Mouse (Mus musculus): ENCODE measurements around the gene Tlx1. TPM values are rescaled to one million over a fixed set of nuclear protein-coding genes. Genes with fewer than 3 reads are reported as not detected.

The Tlx1 gene
- polyA plus RNA-seq, 1 experiment from 2014 or later: not detected

DNA sequence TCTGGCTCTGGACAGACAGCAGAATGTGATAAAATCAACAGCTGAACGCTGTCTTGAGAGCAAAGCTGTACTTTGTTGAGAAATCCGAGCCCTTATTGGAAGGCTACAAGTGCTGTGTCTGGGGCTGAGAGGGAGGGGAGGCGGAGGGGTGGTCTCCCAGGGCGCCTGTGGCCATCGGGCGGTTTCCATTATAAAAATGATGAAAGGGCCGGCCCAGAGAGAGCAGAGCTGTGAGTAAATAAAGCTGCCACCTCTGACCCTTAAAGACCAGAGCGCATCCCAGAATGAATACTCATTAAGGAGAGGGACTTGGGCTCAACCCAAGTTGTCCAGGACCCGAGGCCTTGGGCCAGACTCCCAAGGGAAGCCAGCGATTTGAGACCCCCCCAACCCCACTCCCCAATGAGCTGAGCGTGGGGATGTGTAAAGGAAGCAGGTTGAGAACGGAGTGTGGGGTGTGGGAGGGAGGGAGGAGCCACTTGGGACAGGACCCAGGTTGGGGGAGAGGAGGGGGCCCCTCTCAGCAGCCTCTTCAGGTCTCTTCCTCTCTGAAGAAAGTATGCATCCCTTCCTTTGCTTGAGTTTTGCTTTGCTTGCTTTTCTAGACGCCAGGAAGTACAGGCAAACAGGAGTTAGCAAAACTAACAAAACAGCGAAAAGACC lies 18.4 kb upstream of the Tlx1 start:
- Histone ChIP-seq H3K9ac (replicated peaks; ENCODE audit: low read length) (no peak overlapping the region), H3K27ac (replicated peaks; ENCODE audit: low read depth, low read length) (no peak overlapping the region), H3K36me3 (ENCODE audit: control insufficient read depth, insufficient read depth, low read length) (no peaks in the 10 kb centered on the region), H3K9me3 (ENCODE audit: control insufficient read depth, low read length) (no peaks in the 10 kb centered on the region), H3K4me2 (ENCODE audit: low read length) (no peak overlapping the region), H3K27me3 (ENCODE audit: control insufficient read depth, insufficient read depth, low read length) (peaks cover 6% of the 10 kb centered on the region; the same call in 1 of the 2 replicates), H3K4me1 (ENCODE audit: control insufficient read depth, insufficient read depth, low read length) (0 out of 2 replicates have a peak, but pooled peaks cover 2% of the 10 kb centered on the region), H3K4me3 (replicated peaks; ENCODE audit: low read depth, low read length) (no peak overlapping the region)
- WGBS: 18% methylated on average over 14 of the region's 14 CpGs
- DNase-seq (no peak), ATAC-seq (ENCODE audit: low FRiP score, low TSS enrichment) (no peak)

DNA sequence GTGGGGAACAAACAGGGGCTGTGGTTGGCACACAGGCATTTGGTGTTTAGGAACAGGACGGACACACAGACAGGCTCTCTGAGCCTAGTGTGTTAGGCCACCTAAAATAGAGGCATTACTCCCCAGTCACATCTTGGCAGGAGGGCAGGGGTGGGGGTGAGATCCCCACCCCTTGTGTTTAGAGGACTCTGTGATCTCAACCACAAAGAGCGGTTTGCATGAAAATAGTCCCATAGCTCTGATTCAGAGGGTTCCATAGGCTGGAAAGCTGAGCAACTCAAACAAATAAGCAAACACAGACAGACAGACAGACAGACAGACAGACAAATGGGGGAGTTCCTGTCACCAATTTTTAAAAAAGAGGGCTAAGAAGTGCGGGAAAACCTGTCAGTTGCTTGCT lies 7.9 kb upstream of the Tlx1 start:
- H3K27ac ChIP-seq (replicated peaks; ENCODE audit: low read depth, low read length): no peak overlapping the region
- H3K9ac ChIP-seq (replicated peaks; ENCODE audit: low read length): no peak overlapping the region
- no peak overlapping the region for H3K4me3 ChIP-seq (replicated peaks; ENCODE audit: low read depth, low read length)
- no peak for DNase-seq
- H3K9me3 ChIP-seq (ENCODE audit: control insufficient read depth, low read length): no peaks in the 10 kb centered on the region
- H3K4me1 ChIP-seq (ENCODE audit: control insufficient read depth, insufficient read depth, low read length): peaks cover 10% of the 10 kb centered on the region; the same call in 1 of the 2 replicates
- H3K4me2 ChIP-seq (ENCODE audit: low read length): no peak overlapping the region
- H3K27me3 ChIP-seq (ENCODE audit: control insufficient read depth, insufficient read depth, low read length): peaks cover 94% of the 10 kb centered on the region
- no peaks in the 10 kb centered on the region for H3K36me3 ChIP-seq (ENCODE audit: control insufficient read depth, insufficient read depth, low read length)
- 3% methylated on average over 3 of the region's 3 CpGs for WGBS
- no peak for ATAC-seq (ENCODE audit: low FRiP score, low TSS enrichment)

DNA sequence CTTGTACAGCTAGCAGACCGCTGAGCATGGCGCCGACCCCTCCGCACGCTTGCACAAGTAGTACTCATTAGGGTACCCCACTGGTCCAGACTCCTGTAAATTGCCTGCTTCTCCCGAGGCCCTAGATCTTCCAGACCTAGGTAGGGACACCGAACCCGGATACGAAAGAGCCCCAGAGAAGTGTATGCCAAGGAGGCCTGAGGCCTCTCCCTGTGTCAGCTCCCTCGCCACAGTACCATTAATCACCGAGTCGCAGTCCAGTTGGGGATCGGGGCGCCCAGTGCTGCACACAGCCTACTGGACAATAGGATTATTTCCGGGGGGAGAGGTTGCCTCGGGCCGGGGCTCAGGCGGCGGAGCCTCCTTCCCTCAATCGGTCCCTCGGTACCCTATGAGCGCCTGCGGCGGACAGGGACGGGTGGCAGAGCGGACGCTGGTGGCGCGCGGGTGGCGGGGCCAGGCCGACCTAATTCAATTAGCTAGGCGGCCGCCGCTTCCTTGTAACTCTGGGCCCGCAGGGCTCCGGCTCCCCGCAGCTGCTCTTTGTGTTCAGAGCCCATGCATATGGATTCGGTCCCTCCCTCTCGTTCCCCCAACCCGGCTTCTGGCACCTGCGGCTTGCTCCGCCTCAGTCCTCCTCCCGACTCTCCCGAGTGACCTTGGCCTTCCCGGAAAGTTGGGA lies 7.1 kb upstream of the Tlx1 start:
- DNase-seq: peak; percentile 77
- under 1% methylated on average over 46 of the region's 46 CpGs for WGBS
- Histone ChIP-seq H3K27ac (replicated peaks; ENCODE audit: low read depth, low read length) (no peak overlapping the region), H3K4me1 (ENCODE audit: control insufficient read depth, insufficient read depth, low read length) (peaks cover 10% of the 10 kb centered on the region; the same call in 1 of the 2 replicates), H3K4me2 (ENCODE audit: low read length) (peak overlapping the region; percentile 41), H3K9me3 (ENCODE audit: control insufficient read depth, low read length) (no peaks in the 10 kb centered on the region), H3K9ac (replicated peaks; ENCODE audit: low read length) (no peak overlapping the region), H3K27me3 (ENCODE audit: control insufficient read depth, insufficient read depth, low read length) (peaks cover 99% of the 10 kb centered on the region), H3K4me3 (replicated peaks; ENCODE audit: low read depth, low read length) (peak overlapping the region; percentile 14; the same call in 1 of the 2 replicates), H3K36me3 (ENCODE audit: control insufficient read depth, insufficient read depth, low read length) (no peaks in the 10 kb centered on the region)
- ATAC-seq (ENCODE audit: low FRiP score, low TSS enrichment): peak; percentile 57; the same call in 1 of the 2 replicates

DNA sequence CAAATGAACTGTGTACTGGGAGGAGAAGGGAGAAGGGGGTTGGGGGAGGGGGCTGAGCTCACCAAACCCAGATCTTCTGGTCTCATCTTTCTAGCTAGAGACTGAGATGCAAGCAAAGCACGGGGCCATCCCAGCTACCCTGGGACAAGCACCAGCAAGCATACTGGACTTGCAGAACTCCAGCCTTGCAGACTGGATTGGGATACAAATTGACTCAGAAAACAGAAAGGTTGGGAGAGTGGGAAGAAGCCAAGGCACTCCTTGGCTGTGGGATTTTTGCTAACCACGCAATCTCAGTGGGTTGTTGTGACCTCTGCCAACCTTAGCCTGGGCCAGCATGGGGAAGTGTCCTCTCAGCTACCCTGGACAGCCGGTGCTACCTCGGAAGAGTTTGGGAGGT lies 3.4 kb upstream of the Tlx1 start:
- DNase-seq: no peak

DNA sequence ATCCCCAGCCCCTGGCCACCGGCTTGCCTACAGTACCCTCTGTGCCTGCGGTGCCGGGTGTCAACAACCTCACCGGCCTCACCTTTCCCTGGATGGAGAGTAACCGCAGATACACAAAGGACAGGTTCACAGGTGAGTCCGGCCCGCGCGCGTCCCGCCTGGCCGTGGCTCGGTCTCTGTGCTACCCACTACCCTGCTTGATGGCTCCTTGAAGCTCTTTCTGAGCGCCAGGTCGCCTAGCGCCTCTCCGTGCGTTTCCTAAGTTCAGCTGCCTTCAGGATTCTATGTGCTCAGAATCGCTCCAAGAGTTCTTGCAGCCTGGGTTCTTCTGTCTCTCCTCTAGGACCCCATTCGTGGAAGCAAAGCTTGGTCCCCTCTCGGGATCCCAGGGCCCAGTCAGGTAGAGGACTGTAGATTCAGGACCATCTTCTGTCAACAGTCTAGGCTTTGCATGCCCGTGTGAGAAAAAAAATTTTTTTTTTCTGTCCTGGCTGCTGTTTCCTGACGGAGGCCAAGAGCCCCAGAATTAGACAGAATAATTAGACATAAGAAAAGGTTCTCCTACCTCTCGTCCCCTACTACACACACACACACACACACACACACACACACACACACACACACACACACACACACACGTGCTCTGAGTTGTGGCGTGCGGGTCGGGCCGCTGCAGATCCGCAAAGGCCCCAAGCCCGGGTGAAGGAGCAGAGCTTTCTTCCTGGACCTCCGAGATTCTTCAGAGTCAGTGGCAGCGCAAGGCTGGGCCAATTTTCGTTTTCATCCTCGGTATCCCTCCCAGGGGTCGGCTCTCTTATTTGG lies 1.1 kb downstream of the Tlx1 start:
- H3K27ac ChIP-seq (replicated peaks; ENCODE audit: low read depth, low read length): no peak overlapping the region
- DNase-seq (no peak), ATAC-seq (ENCODE audit: low FRiP score, low TSS enrichment) (no peak)
- H3K4me3 ChIP-seq (replicated peaks; ENCODE audit: low read depth, low read length): peak overlapping the region; percentile 15; the same call in 1 of the 2 replicates
- peak overlapping the region; percentile 46; the same call in 1 of the 2 replicates for H3K4me2 ChIP-seq (ENCODE audit: low read length)
- H3K4me1 ChIP-seq (ENCODE audit: control insufficient read depth, insufficient read depth, low read length): peaks cover 6% of the 10 kb centered on the region
- no peaks in the 10 kb centered on the region for H3K36me3 ChIP-seq (ENCODE audit: control insufficient read depth, insufficient read depth, low read length)
- peaks cover 95% of the 10 kb centered on the region for H3K27me3 ChIP-seq (ENCODE audit: control insufficient read depth, insufficient read depth, low read length)
- H3K9ac ChIP-seq (replicated peaks; ENCODE audit: low read length): no peak overlapping the region
- WGBS: under 1% methylated on average over 36 of the region's 36 CpGs
- H3K9me3 ChIP-seq (ENCODE audit: control insufficient read depth, low read length): no peaks in the 10 kb centered on the region

More for the DNA sequence above, 3.4 kb upstream of the Tlx1 start:
- no peaks in the 10 kb centered on the region for H3K9me3 ChIP-seq (ENCODE audit: control insufficient read depth, low read length)
- H3K27me3 ChIP-seq (ENCODE audit: control insufficient read depth, insufficient read depth, low read length): peaks cover 97% of the 10 kb centered on the region
- peaks cover 13% of the 10 kb centered on the region for H3K4me1 ChIP-seq (ENCODE audit: control insufficient read depth, insufficient read depth, low read length)
- no peak overlapping the region for H3K4me2 ChIP-seq (ENCODE audit: low read length)
- WGBS: 0% methylated on average over 4 of the region's 4 CpGs
- H3K27ac ChIP-seq (replicated peaks; ENCODE audit: low read depth, low read length): no peak overlapping the region
- no peaks in the 10 kb centered on the region for H3K36me3 ChIP-seq (ENCODE audit: control insufficient read depth, insufficient read depth, low read length)
- H3K4me3 ChIP-seq (replicated peaks; ENCODE audit: low read depth, low read length): no peak overlapping the region
- ATAC-seq (ENCODE audit: low FRiP score, low TSS enrichment): no peak
- H3K9ac ChIP-seq (replicated peaks; ENCODE audit: low read length): no peak overlapping the region

DNA sequence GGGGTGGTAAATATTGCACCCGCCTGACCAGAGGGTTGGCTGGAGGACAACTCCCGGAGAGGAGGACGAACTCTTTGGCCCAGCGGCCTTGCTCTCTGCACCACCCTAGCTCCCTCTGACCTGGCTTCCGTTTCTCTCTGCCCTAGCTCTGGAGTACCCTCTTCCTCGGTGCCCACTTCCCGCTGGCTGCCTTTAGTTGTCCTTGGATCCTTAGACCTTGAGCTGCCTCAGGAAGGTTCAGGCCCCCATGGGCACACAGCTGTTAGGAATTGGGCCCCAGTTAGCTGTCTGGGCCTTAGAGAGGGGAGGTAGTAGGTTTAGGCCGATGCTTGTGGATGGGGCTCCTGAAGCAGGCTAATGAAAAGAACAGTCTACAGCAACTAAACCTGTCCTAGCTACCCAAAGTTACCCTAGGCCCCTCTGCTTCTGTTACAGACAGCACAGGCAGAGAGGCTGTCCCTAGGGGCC lies 1.7 kb downstream of the Tlx1 start:
- H3K27me3 ChIP-seq (ENCODE audit: control insufficient read depth, insufficient read depth, low read length): peaks cover 95% of the 10 kb centered on the region
- WGBS: 2% methylated on average over 8 of the region's 8 CpGs
- H3K4me3 ChIP-seq (replicated peaks; ENCODE audit: low read depth, low read length): no peak overlapping the region
- no peaks in the 10 kb centered on the region for H3K9me3 ChIP-seq (ENCODE audit: control insufficient read depth, low read length)
- no peak overlapping the region for H3K27ac ChIP-seq (replicated peaks; ENCODE audit: low read depth, low read length)
- H3K4me1 ChIP-seq (ENCODE audit: control insufficient read depth, insufficient read depth, low read length): peaks cover 6% of the 10 kb centered on the region
- H3K9ac ChIP-seq (replicated peaks; ENCODE audit: low read length): no peak overlapping the region
- no peak for ATAC-seq (ENCODE audit: low FRiP score, low TSS enrichment)
- DNase-seq: no peak
- H3K4me2 ChIP-seq (ENCODE audit: low read length): no peak overlapping the region
- no peaks in the 10 kb centered on the region for H3K36me3 ChIP-seq (ENCODE audit: control insufficient read depth, insufficient read depth, low read length)

DNA sequence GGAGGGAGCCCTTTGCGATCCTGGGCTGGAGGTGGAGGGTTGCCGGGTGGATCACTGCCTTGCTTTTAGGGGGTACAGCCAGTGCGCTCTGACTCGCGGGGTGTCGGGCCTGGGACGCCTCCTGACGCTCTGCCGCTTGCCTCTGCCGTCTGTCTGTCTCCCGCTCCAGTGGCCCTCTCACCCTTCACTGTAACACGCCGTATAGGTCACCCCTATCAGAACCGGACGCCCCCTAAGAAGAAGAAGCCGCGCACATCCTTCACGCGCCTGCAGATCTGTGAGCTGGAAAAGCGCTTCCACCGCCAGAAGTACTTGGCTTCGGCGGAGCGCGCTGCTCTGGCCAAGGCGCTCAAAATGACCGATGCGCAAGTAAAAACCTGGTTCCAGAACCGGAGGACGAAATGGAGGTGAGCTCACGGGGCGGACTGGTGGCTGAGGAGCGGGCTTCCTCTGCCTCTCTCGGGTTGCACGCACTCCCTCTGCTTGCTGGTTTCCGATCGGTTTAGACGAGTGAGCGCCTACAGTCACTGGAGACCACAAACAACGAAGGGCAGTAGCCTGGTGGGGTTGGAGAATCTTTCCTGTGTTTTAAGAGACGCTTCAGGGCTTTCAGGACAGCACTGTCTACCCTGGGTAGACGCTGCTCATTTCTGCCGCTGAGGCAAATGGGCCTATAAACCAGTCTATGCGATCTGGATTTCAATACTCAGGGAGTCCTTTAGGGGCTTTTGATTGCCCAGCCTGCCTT lies 3.0 kb downstream of the Tlx1 start:
- Histone ChIP-seq H3K27ac (replicated peaks; ENCODE audit: low read depth, low read length) (no peak overlapping the region), H3K9ac (replicated peaks; ENCODE audit: low read length) (no peak overlapping the region), H3K27me3 (ENCODE audit: control insufficient read depth, insufficient read depth, low read length) (peaks cover 94% of the 10 kb centered on the region), H3K36me3 (ENCODE audit: control insufficient read depth, insufficient read depth, low read length) (no peaks in the 10 kb centered on the region), H3K4me1 (ENCODE audit: control insufficient read depth, insufficient read depth, low read length) (peaks cover 6% of the 10 kb centered on the region), H3K4me2 (ENCODE audit: low read length) (no peak overlapping the region), H3K4me3 (replicated peaks; ENCODE audit: low read depth, low read length) (no peak overlapping the region; the same call in 1 of the 2 replicates), H3K9me3 (ENCODE audit: control insufficient read depth, low read length) (no peaks in the 10 kb centered on the region)
- under 1% methylated on average over 44 of the region's 44 CpGs for WGBS
- no peak for DNase-seq
- no peak for ATAC-seq (ENCODE audit: low FRiP score, low TSS enrichment)

DNA sequence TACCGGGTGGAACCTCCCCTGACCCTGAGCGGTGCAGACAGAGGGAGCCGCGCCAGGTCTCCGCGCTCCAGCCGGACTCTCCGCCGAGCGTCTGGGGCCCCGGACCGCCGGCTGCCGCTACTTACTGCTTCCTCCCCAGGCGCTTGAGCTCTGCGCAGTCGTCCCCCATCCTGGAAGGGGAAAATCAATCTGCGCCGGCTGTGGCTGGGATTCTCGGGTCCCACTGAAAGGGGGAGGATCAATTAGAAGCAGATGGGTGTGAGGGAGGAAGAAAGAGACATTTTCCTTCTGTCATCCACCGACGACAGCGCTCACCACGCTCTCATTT lies 3.5 kb downstream of the Tlx1 start:
- DNase-seq (no peak), ATAC-seq (ENCODE audit: low FRiP score, low TSS enrichment) (no peak)
- Histone ChIP-seq H3K4me1 (ENCODE audit: control insufficient read depth, insufficient read depth, low read length) (peaks cover 6% of the 10 kb centered on the region), H3K4me3 (replicated peaks; ENCODE audit: low read depth, low read length) (no peak overlapping the region; the same call in 1 of the 2 replicates), H3K36me3 (ENCODE audit: control insufficient read depth, insufficient read depth, low read length) (no peaks in the 10 kb centered on the region), H3K27ac (replicated peaks; ENCODE audit: low read depth, low read length) (no peak overlapping the region), H3K9ac (replicated peaks; ENCODE audit: low read length) (no peak overlapping the region), H3K27me3 (ENCODE audit: control insufficient read depth, insufficient read depth, low read length) (peaks cover 94% of the 10 kb centered on the region), H3K9me3 (ENCODE audit: control insufficient read depth, low read length) (no peaks in the 10 kb centered on the region), H3K4me2 (ENCODE audit: low read length) (no peak overlapping the region)
- under 1% methylated on average over 24 of the region's 24 CpGs for WGBS

Data from midbrain, embryonic 14.5 days (tissue).